Mouse (Mus musculus) thymus, postnatal 36 days (tissue): Measurements from ENCODE around the gene Cabcoco1.

Experiments
- DNase-seq, 2 experiments: peaks; one replicate each; pipeline ENCODE4 v3.0.0; 2022; ENCODE audit warnings: mixed read lengths in 2 of 2

The Cabcoco1 gene

DNA sequence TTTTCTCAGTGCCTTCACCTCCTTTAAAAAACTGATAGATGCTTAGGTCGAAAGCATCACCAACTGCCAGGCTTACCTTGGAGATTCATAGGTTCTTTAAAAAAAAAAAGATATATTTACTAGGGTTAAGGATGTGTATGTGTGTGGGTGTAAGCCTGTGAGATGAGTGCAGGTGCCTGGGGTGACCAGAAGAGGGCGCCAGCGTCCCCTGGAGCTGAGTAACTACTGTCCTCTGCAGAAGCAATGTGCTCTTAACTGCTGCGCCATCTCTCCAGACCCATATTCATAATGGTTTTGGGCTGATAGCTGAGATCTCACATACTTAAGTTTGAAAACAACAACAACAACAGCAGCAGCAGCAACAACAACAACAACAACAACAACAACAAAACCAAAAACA, 35.5 kb downstream of the Cabcoco1 start:
- DNase-seq: no peak

DNA sequence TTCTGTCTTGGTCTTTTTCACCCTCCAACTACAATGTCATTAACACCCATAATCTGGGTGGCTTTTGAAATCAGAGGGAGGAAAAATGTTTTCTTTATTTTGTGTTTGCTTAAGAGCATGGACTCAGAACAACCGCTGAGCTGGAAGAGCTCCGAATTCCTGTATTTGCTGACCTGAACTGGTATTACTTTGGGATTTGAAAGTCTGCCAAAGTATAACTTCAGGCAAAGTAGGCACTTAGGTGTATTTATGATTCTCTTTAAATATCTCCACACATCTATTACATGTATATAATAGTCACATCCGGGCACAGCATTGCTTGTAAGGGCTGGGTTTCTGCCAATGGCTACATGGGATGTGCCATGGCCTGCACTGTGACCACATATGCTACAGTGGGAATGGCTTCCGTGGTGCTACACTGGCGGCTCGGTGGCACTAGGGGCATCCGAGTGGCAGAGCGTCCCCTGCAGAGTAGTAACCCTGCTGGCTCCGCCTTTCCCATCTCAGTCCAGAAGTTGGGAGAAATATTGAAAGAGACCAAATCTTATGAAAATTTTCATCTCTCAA, 37.0 kb downstream of the Cabcoco1 start:
- DNase-seq: no peak

DNA sequence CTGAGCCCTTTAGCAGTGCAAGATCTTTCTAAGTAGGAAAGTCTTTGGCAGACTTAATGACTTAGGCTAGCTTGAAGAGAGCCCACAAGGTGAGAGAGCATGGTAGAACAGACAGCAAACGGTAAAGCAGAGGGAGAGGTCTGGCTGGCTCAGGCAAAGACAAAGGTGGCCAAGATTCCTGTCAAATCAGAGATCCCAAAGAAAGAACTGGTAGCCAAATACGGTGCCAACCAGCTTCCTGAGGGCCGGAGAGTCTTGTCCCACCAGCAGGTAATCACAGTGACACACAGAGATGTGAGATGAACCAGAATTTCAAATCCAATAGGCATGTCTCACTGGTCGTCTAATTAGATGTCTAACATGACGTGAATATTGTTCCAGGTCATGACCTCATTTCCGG, 40.6 kb downstream of the Cabcoco1 start:
- no peak for DNase-seq

DNA sequence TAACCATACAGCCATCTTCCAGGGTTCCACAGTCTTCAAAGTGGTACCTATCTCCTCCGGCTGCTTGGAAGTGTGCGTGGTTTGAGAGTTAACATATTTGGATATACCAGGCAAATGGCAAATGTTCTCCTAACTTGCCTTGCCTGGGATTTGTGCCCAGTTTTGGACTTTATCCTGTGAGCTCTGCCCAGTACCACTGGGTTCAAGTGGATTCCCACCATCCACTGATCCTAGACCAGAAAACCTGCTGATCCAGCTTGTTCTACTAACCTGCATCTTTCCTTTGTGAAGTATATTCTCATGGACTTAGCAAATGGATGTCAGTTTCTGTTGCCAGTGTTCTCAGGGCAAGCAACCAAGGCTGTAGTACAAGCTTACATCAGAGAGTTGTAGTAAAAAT, 46.5 kb downstream of the Cabcoco1 start:
- no peak for DNase-seq

DNA sequence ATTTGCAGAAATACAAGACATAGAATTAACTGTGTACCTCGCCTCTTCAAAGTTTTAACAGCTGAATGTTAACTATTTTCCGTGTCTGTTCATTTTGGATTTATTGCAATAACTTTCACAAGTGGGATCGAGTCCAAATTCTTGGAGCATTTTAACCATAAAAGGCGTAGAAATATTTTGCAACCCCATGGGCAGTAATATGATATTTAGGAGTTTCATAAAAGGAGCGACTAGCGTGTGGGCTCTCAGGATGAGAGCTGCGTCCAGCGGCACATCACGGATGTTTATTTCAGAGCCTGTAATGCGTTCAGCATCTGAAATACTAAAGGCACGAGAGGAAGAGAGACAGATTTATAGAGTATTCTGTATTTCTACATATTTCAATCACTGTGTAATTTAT, 50.1 kb downstream of the Cabcoco1 start:
- no peak for DNase-seq

DNA sequence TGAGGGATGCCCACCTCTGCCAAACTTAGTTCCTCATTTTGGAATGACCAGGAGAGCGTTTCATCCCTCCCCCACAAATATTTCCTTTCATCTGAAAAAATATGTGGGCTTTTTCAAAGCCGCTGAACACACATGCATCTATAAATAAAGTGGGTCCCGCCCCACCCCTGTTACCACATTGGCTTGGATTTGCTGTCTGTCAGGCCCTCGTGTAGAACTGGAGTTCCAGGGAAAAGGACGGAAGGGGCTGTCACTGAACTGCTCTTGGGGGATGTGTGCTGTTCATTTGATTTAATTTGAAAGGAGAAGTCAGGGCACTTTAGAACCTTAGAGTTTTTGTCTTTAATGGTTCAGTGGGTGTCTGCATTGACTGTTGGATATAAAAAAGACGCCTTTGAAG, 50.9 kb downstream of the Cabcoco1 start:
- no peak for DNase-seq

DNA sequence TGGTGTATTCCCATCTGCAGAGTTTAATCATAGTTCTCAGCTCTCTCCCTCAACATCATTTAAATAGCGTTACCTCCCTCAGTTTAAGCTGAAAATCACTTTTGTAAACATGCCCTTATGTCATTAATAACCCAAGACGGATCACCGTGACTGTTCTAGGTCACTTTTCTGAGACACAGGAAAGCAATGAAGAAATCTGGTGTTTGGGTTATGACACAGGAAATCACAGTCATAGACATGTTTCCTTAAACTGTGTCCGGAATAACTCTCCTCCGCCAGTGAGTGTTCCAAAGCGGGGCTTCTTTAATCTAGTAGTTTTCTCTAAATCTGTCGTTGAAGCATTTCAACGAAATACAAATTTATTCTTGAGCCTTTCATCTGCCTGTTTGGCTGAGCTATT, 68.9 kb downstream of the Cabcoco1 start:
- no peak for DNase-seq

DNA sequence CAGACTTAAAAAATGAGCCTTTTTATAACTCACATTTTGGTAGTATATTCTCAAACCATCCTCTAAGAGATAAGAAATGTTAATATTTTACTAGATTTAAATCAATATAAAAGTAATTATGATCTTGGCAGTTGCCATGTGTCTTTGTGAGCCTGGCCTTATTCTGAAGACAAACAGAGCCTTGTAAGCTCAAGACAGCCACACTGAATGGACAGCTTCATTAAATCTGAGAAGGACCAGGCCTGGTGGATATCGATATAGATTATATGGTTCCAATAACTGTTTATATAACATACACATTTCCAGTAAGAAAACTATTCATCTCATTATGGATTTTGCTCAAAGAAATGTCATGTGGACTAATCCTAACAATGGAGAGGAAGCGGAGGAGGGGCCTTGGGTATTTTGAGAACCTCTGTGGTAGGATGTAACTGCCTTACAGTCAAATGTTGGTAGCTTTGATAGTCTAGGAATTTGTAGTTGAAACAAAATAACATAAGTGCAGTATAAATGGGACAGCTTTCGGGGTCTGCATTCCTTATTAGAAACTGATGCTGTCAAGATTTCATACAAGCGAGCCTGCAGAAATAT, 75.9 kb downstream of the Cabcoco1 start:
- DNase-seq: no peak

DNA sequence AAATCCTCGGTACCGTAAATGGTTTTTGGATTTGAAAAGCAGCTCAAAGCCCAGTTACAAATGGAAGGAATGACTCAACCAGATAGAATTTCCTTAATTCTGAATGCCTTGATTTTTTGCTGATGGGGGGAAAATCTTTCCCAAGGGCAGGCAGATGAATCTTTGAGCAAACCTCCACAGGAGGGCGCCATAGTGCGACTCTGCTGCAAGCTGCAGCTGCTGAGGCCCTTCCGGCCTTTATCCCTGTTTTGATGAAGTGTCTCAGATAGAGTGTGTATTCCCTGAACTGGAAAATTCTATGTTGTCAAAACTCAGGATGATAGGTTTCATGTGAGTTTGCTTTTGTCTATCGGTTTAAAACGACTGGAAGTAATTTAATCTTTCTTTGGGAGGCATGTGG, 76.8 kb downstream of the Cabcoco1 start:
- peak; percentile 40 to 48 for DNase-seq

DNA sequence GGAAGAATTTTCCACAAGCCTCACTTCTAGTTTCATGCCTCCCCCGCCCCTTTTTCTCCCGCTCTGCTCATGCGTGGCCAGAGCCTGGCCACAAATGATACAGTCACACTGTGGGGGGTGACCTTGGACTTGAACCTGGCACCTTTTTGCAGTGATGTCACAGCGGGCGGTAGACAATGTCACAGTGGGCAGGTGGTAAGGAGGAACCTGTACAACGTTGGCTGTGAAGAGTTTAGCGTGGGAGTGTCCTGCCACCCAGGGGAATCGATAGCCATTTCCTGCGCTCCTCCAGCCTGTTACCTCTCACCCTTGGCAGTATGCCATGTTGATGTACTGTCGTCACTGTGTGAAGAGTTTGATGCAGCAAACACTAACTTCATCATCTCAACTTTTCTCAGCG, 81.9 kb downstream of the Cabcoco1 start:
- DNase-seq: no peak

DNA sequence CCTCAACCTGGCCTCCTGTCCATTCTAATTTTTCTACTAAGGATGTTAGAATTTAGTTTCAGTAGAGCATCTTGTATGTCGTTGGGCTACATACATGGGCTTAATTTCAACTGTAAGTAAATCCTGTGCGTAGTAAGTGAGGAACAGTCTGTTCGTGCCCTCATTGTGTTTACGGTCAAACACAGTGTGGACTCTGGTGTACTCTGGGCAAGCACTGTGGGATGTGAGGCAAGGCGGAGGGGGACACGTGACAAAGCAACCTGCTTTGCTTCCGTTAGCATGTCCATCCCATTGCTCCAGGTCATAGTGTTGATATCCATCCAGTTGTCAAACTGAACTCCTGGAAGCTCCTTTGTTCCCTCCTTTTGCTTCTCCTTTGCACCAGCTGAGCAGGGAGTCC, 84.7 kb downstream of the Cabcoco1 start:
- DNase-seq: no peak

DNA sequence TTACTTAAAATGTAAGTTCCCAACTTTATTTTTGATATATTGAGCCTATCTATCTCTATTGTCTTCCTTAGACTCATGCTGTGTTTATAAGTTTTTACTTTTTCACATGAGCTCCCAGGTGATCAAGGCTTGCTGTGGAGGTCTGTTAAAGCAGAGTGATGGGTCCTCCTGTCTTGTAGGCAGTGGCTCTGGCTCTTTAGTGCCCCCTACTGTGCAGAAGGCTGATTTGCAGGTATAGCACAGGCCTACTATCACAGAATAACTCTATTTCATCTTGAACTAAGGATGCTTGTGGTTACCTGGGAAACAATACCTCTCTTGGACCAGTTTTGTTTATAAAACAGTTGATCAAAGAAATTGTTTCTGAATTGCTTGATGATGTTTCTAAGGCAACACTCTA, 87.2 kb downstream of the Cabcoco1 start:
- DNase-seq: no peak

DNA sequence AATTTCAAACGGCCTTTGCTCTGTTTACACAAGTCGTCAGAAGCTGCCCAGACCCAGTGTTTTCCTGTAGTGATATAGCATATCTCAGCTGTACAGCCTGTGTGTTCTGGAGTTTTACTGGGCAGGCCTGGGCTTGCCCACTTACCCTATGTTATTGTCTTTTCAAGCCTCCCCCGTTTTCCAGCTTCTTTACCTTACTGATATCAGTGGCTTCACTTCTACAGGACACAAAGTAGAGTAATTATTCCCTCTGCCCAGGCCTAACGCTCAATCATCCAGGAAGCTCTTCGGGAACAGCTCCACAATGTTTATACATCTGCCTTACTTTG, 94.9 kb downstream of the Cabcoco1 start:
- DNase-seq: no peak

DNA sequence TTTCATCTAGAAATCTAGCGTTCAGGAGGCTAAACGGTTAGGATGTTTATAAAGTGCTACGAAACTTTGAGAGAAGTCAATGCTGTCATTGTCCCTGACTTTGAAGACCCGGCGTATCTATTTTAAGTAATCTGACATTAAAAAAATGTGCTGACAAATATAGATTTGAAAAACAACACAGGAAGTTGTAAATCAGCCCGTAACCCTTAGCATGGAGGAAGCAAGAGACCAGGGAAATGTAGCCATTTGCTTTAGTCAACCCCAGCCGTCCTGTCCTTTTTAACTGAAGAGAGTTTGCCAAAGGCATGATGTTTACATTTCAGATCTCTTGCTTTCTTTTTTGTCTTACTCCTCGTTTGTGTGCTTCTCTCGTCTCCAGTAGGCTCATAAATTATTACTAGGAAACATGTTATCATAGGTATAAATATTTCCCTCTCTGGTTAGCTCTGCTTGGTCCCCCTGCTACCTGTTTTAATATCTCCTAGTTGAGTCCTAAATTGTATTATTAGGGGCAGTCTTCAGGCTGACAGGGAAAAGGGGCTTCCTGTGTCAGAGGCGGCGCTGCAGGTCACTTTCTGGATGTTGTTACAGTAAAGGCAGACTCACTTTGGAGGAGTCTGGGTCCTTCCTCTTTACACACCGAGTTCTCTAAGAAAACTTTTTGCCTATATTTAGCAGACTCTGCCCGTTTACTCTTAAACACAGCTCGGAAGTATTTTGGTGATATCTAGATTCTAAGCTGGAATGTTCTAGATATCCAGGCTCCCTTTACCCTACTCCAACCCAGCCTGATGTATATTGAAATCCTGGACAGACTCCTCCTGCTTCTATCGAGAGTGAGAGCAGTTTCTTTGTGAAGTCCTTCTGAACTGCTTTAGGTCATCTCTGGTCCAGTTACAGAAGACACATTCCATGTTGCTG, 95.6 kb downstream of the Cabcoco1 start:
- DNase-seq: peak in 1 of 2 experiments; percentile 28

DNA sequence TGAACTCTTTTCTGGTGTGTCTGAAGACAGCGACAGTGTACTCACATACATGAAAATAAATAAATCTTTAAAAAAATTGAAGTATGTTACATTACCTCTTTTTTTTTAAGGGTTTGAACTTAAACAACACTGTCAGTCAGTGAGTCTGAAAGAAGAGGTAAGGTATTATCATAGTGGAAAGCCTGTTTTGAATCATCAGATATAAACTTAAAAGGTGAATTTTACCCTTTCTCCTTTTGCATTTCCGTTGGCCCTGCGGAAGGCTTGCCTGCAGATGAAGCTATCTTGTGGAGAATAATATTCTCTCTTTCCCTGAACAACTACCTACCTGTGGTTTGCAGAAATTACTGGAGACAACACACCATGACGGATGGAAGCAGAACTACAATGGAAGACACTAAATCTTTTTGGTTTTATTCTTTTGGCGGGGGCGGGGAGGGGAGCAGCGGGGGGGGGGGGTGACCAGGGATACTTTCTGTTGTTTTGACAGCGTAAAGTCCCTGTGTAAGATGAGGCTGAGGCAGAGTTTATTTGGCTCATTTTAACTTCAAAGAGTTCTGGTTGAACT, 96.4 kb downstream of the Cabcoco1 start:
- DNase-seq: no peak

DNA sequence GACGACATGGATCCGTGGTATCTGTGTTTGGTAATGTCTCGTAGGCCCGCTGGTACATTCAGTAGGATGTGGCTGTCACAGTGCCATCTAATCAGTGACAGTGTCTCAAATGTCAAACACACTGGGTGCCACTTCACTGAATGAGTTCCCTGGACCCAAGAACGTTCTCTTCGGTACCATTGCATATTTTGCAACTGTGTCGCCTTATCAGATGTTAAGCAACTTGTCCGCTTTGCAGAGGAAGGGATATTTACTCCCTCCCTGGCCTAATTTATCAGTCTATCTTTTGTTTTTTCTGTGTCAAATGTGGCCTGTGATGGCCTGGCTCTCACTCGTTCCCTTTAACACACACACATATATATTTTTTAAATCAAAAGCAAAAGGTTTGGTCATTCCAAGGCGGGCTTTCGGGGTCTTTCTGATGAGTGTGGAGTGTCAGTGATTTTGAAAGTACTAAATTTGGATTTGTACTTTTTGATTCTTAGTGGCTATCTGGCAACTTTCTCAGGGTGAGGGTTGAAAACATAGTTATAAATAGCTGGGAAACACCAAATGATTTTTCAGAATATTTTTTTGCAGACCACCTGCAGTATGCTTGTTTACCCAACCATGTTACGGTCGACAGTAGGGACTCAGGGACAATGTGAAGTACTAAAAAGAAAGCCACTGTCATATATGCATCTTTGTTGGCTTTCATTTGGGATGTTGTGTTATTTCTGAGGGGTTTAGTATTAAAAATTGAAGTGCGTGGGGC, 97.2 kb downstream of the Cabcoco1 start:
- no peak for DNase-seq

DNA sequence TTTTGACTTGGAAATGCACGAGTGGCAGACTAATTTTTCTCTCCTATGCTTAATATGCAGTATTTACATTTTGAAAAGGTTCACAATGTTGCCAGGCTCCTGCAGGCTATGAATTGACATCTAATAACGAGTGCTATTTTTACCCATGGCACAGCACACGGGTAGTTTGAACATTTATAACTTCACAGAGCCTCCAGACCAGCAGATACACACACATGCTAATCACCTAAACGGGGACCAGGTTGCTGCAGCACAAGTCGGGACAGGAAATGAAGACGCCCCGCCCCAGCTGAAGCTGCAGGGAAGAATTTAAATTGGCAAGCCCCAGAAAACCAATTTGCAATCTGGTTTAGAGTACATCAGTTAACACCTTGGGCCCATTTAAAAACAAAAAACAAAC, 98.6 kb downstream of the Cabcoco1 start:
- DNase-seq: peak; percentile 38 to 53

DNA sequence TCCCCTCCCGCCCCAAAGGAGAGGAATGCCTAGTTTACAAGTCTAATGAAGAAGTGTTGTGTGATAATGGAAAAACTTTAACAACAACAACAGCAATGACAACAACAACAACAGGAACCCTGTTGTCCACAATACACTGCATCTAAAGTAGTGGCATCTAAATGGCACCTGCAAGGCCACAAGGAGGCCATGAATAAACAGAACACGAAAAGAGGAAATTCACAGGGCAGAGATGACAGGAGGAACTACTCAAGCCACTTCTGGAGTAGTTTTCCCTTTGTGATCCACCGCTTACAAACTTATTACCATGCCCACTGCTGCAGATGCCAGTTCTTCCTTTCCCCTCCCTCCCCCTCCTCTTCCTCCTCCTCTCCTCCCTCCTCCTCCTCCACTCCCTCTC, 99.0 kb downstream of the Cabcoco1 start:
- no peak for DNase-seq

DNA sequence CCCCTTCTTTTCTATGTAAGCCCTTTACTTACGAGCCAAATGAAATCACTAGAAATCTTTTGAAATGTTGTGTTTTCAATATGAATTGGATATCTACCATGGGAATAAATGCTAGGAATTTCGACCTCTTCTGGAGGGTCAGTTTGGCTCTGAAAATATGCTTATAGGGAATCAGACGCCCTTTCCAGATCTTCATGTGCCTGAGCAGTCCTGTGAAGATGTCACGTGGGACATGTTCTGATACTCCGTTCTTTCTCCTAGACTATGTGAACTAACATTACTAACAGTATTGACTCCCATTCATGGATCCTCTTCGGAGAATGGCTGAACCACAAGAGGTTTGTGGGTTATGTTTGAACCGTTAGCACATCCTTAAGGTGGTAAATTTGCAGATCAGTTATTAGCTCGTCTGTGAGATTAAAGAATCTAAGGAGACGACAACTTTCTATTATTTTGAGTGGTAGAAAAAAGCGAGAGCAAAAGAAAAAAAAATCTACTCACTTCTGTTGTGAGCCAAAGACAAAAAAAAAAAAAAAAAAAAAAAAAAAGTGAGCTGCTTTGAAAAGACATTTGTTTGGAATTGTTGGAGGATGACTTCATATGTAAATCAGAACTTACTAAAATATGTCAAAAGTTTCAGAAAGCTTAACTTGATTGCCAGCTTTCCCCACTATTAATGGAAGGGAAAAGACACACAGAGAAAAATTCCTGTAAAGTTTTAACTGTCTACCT, 99.6 kb downstream of the Cabcoco1 start:
- no peak for DNase-seq

DNA sequence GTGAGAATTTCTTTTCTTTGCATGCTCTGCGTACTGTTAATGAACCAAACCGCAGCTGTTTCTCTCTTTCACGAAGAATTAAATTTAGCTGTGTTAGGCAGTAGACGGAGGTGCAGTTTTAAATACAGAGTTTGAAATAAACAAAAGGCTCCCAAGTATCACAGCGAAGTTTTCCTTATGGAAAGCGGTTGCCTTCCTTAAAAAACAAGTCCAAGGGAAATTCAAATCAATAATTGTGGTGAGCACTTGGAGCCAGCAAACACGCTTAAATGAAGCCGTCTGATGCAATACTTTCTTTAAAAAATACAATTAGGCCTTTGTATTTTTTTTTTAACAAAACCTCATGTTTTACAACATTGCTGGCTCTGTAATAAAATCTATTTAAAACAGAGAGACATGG, 101.2 kb downstream of the Cabcoco1 start:
- no peak for DNase-seq

DNA sequence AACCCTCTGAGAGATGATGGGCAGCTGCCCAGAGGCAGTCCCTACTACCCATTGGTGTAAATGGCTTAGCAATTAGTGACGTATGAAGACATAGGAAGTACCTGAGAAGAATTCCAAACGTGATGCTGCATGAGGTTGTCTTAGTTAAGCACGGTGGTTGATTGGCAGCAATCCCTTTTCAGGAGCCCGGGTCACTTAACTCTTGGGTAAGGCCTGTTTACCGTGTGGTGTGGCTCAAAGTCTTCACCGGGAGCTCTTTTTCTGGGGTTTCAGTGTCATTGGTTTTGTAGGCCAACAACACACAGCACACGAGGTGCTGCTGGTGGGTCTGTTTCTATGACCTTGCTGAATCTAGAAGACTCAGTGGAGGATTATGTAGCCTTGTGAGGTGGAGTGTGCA, 105.9 kb downstream of the Cabcoco1 start:
- no peak for DNase-seq

DNA sequence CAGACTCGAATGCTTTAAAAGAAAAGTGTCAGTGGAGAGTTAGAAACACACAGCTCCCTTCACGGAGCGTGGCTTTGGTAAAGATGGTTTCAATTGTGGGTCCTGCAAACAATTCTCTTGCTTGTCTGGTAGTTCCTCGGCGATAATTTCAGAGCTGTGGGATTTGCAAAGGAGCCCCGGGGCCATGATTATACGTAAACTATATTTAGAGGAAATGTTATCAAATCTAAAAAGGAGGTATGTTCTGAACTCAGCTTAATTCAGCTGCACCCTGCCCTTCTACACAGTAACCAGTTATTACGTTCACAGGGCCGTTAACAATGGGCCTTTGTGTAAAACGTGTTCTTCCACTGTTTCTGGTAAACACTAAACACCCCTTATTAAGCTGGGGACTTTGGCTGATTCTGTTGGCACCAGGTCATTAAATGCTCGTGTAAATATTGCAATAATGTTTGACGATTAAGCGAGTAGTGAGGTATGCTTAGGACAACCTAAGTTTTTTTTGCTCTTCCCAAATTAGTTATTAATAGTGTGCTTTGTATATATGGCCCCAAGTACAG, 106.6 kb downstream of the Cabcoco1 start:
- no peak for DNase-seq
